Mouse (Mus musculus) duodenum, adult 2 months (tissue): ENCODE data around the gene Dph7. TPM values are rescaled to one million over a fixed set of nuclear protein-coding genes. Genes with fewer than 3 reads are reported as not detected.

ENCODE experiments used
- polyA plus RNA-seq: library from polyadenylated mRNA; depleted of rRNA; stranded (reverse); fragments of >200 nt; gene quantifications from 2 replicates; pipeline ENCODE4 v1.2.3, GENCODE M21; 2012; ENCODE audit warnings: low replicate concordance; rRNA removed

The Dph7 gene
- polyA plus RNA-seq = 3.8 and 4.7 TPM in 2 replicates

DNA sequence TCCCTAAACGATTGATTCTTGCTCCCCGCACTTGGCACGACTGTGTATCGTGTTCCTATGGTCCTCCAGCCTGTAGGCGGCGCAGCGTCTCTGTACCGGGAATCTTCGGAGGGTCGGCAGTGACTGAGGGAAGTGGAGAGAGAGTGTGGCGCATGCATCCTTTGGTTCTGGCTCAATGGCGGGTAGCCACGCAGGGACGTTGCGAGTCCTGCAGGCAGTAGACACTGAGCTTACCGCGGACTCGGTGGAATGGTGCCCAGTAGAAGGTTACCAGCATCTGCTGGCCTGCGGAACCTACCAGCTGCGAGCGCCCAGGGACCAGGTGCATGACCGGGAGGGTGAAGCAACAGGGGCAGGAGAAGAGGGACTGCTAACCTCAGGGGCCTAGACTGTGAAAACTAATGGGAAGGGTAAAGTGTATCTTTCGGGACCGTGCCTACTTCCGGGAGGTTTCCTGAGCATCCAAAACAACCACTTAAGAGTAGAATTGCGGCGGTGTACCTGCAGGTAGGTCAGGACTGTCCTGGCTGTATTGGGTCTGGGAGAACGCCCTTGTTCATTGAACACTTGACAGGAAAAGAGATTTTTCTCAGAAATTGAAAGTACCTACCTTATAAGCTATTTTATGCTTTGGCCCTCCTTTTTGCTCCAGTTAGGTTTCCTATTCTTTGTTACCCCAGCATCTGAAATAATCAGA is at the start of gene Dph7:
Gene Dph7 (plus strand): TSS at position 97 of the 697 bp plus-strand sequence.

DNA sequence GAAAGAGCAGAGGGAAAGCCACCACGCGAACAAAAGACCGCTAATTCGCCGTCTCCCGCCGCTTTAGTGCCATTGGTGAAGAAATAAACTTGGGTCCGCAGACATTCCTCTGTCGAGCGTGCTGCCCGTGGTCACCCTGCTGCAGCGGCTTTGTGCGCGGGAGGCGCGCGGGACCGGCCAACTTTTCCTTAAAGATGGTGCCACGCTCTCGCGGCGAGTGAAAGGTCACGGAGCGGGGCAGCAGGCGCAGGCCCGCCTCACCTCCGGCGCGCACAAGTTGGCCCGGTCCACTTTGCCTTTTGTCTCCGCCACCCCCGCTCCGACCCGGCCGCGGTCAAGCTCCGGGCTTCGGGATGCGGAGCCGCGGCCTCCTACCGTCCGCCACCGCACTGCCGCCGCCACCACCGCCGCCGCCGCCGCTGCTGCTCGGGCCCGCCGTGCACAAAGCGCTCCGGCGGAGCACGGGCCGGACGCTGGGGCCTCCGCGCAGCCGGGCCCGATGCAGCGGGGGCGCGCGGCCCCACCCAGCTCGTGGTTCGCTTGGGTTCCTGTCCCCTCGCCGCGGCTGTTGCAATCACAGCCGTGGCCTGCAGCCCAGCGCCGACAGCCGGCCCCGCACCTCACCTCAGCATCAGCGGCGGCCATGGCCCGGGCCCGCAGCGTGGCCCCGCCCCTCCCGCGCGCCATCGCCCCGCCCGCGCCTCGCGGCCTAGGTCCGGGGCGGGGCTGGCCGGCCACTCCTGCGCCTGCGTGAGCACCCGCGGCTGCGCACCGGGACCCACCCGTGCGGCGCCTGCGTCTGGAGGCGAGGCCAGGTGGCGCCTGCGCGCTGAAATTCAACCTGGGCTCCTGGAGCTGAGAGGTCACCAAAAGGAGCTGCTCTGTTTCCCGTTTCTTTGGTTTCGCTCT is 43.0 kb upstream of the Dph7 start, which contains the start of gene Ehmt1:
Gene Ehmt1 (minus strand): TSS at position 685 of the 909 bp plus-strand sequence.

GRCm38 (mm10) chr2:24935057-24935796 is 27.0 kb upstream of the Dph7 start, which contains the start of gene Arrdc1:
Arrdc1 (minus strand) TSS chr2:24935252.

DNA sequence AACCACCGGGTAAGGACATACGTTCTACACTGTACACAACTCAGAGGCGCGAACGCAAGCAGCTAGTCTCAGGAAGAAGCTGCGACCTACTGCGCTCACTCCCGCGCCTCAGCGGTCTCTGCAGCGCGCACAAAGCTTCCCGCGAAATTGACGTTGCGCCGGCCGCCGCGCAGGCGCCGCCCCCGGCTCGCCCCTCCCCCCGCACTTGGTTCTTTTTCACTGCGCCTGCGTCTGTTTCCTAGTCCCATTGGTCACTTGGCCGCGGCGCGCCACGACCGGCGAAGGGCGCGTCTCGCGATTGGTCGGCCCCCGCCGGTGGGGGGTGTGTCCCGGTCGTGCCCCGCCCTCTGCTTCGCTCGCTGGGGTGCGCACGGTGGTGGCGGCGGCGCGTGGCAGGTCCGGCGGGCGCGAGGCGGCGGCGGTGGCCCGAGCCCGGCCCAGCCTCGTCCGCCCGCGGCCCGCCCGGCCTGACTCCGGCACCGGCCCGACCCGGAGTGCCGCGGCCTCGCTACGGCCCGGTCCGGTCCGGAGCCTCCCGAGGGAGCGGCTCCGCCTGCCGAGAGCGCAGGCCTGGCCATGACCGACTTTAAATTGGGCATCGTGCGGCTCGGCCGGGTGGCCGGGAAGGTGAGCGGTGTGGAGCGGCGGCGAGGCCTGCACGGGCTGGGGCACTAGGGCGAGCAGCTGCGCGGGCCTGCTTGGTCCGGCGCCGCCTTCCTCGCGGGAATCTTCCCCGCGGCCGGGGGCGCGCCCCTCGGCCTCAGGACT is 12.6 kb upstream of the Dph7 start, which contains the start of gene Zmynd19:
Gene Zmynd19 (plus strand): TSS at position 372 of the 768 bp plus-strand sequence.

GRCm38 (mm10) chr2:24974906-24975703 is 12.9 kb downstream of the Dph7 start, which contains the start of gene Mrpl41:
Mrpl41 (minus strand) TSS chr2:24975098.

DNA sequence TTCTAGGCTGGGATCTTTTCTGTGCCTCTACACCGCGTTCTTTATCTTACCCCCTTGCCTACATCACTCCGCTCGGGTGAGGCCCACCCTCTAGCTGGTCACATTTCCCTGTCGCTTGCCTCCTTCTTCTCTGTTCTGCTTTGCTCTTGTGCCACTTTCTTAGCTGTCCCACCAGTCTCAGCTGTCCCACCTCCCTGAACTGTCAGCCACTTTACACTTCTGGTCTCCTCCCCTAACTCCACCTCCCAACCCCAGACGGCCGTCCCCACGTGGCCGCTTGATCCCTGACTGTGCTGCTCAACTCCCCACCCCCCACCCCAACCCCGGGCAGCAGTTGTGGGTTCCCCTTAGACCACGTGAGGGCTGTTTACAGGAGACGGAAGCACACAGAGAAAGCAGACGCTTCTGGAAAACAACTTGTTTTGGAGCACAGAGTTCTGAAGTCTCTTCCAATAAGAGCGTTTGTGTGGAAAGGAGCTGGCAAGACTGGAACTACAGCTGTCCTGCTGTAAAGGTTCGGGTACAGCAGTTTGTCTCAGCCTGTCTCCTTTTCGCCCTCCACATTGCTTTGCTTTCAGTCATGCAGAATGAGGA is 13.6 kb downstream of the Dph7 start, which contains the start of gene Pnpla7:
Gene Pnpla7 (plus strand): TSS at position 330 of the 594 bp plus-strand sequence.

Other genes starting within 250 kb of the Dph7 start
- gene Cacna1b, start 199.2 kb upstream of the Dph7 start, polyA plus RNA-seq = 2.7 and 10.0 TPM in 2 replicates
- gene Ehmt1, start 42.8 kb upstream of the Dph7 start, polyA plus RNA-seq = 23.9 and 28.4 TPM in 2 replicates
- 202 and 206 TPM in 2 replicates for gene Arrdc1, start 27.1 kb upstream of the Dph7 start, polyA plus RNA-seq
- 2.6 and 3.9 TPM in 2 replicates for gene Zmynd19, start 12.6 kb upstream of the Dph7 start, polyA plus RNA-seq
- 20.6 and 22.1 TPM in 2 replicates for gene Mrpl41, start 12.7 kb downstream of the Dph7 start, polyA plus RNA-seq
- 3.6 and 9.5 TPM in 2 replicates for gene Pnpla7, start 13.6 kb downstream of the Dph7 start, polyA plus RNA-seq
- 52.7 and 54.1 TPM in 2 replicates for gene Nsmf, start 92.0 kb downstream of the Dph7 start, polyA plus RNA-seq
- gene Entpd8, start 117.9 kb downstream of the Dph7 start, polyA plus RNA-seq = 121 and 257 TPM in 2 replicates
- gene Noxa1, start 132.7 kb downstream of the Dph7 start, polyA plus RNA-seq = 17.5 and 26.4 TPM in 2 replicates
- 42.6 and 53.2 TPM in 2 replicates for gene Nrarp, start 218.4 kb downstream of the Dph7 start, polyA plus RNA-seq
- 25.3 and 31.1 TPM in 2 replicates for gene Tor4a, start 234.5 kb downstream of the Dph7 start, polyA plus RNA-seq
- 29.9 and 42.4 TPM in 2 replicates for gene Nelfb, start 249.1 kb downstream of the Dph7 start, polyA plus RNA-seq